Mouse (Mus musculus): ENCODE measurements around the gene Ltbp1.

Gene Ltbp1

GRCm38 (mm10) chr17:75440619-75441018, 435.3 kb downstream of the Ltbp1 start:
- DNase-seq (ENCODE audit: low spot score) = no peak

GRCm38 (mm10) chr17:75441260-75441830, 436.0 kb downstream of the Ltbp1 start:
- DNase-seq (ENCODE audit: low spot score) = no peak
